ENCODE assay signal across 31 mouse cellular contexts in genomic region chr10:13425198-13425597, GRCm38 (mm10). TPM values are rescaled to one million over a fixed set of nuclear protein-coding genes. Genes with fewer than 3 reads are reported as not detected.
DNase-seq lines count a peak whose midpoint lies in the region; ATAC-seq and TF ChIP-seq lines count a peak whose summit lies in the region.
"Had no signal": no experiment of that assay in that cellular context is flagged by ENCODE, and none has a peak within 500 bp of the region (broad histone marks: within the 10 kb centered on the region; RNA-seq: fewer than 3 reads in every experiment).

No protein-coding gene starts in this region.

- TF ChIP-seq CTCF in testis, adult 2 months (IDR thresholded peaks at IDR 0.05; ENCODE audit: control insufficient read depth, insufficient read depth, insufficient replicate concordance, low read depth, low read length): no peak
- no peak for TF ChIP-seq CTCF in stomach, postnatal 0 days (IDR thresholded peaks at IDR 0.05; ENCODE audit: low read depth)

- intact Hi-C loops in heart, postnatal 25 days (cut with DNase I): no loop called here
- intact Hi-C loops in gastrocnemius, postnatal 14 days (cut with DNase I; ENCODE audit: low total_unique reads): no loop called here

- no peak for TF ChIP-seq POLR2A in testis, adult 2 months (IDR thresholded peaks at IDR 0.05; ENCODE audit: control insufficient read depth, low read depth, low read length)

- no peaks in the 10 kb centered on the region for H3K36me3 ChIP-seq in testis, adult 2 months (ENCODE audit: control insufficient read depth, insufficient read depth, low read length)
- no peaks in the 10 kb centered on the region for H3K36me3 ChIP-seq in stomach, postnatal 0 days (ENCODE audit: control insufficient read depth, insufficient read depth, low read length)
- H3K36me3 ChIP-seq in midbrain, embryonic 10.5 days: no peaks in the 10 kb centered on the region
- H3K36me3 ChIP-seq: embryonic facial prominence, embryonic 12.5 days; G1E; hindbrain, embryonic 15.5 days; intestine, embryonic 15.5 days; limb, embryonic 13.5 days; liver, embryonic 15.5 days; lung, embryonic 15.5 days; neural tube, embryonic 13.5 days had no signal

- no peaks in the 10 kb centered on the region for H3K27me3 ChIP-seq in testis, adult 2 months (ENCODE audit: control insufficient read depth, insufficient read depth, low read length)
- H3K27me3 ChIP-seq in stomach, postnatal 0 days (ENCODE audit: control insufficient read depth, insufficient read depth, low read length): no peaks in the 10 kb centered on the region
- no peaks in the 10 kb centered on the region for H3K27me3 ChIP-seq in midbrain, embryonic 10.5 days (ENCODE audit: low read depth, poor library complexity, severe bottlenecking)
- H3K27me3 ChIP-seq: CH12.LX; embryonic facial prominence, embryonic 12.5 days; forebrain, embryonic 13.5 days; hindbrain, embryonic 15.5 days; intestine, embryonic 15.5 days; limb, embryonic 13.5 days; liver, embryonic 15.5 days; lung, embryonic 15.5 days; neural tube, embryonic 13.5 days had no signal

- no peak overlapping the region for H3K27ac ChIP-seq in testis, adult 2 months (ENCODE audit: control insufficient read depth, insufficient read depth, low read depth, low read length)
- peak overlapping the region; percentile 25 for H3K27ac ChIP-seq in stomach, postnatal 0 days (replicated peaks)
- H3K27ac ChIP-seq in midbrain, embryonic 10.5 days (replicated peaks): no peak overlapping the region; the same call in 1 of the 2 replicates
- H3K27ac ChIP-seq: embryonic facial prominence, embryonic 12.5 days; forebrain, embryonic 13.5 days; heart, adult 2 months; hindbrain, embryonic 15.5 days; intestine, embryonic 15.5 days; limb, embryonic 13.5 days; liver, embryonic 15.5 days; lung, embryonic 15.5 days; macrophage; neural tube, embryonic 13.5 days had no signal

- ATAC-seq in stomach, postnatal 0 days (ENCODE audit: low FRiP score, low TSS enrichment): no peak
- ATAC-seq: forebrain, embryonic 13.5 days; intestine, embryonic 15.5 days; midbrain, embryonic 16.5 days; Patski had no signal

- no peak overlapping the region for H3K9ac ChIP-seq in stomach, postnatal 0 days (ENCODE audit: low read length)
- H3K9ac ChIP-seq: embryonic facial prominence, embryonic 12.5 days; forebrain, embryonic 13.5 days; hindbrain, embryonic 15.5 days; intestine, embryonic 15.5 days; limb, embryonic 13.5 days; liver, embryonic 15.5 days; lung, embryonic 15.5 days; neural tube, embryonic 13.5 days had no signal

- no peaks in the 10 kb centered on the region for H3K9me3 ChIP-seq in stomach, postnatal 0 days (ENCODE audit: control insufficient read depth, low read length)
- no peaks in the 10 kb centered on the region for H3K9me3 ChIP-seq in midbrain, embryonic 10.5 days (replicated peaks)
- H3K9me3 ChIP-seq: embryonic facial prominence, embryonic 12.5 days; forebrain, embryonic 13.5 days; G1E; hindbrain, embryonic 15.5 days; intestine, embryonic 15.5 days; limb, embryonic 13.5 days; liver, embryonic 15.5 days; lung, embryonic 15.5 days; neural tube, embryonic 13.5 days had no signal

- TF ChIP-seq EP300 in stomach, postnatal 0 days (optimal IDR thresholded peaks at IDR 0.05): no peak

- peak overlapping the region; percentile 18 for H3K4me3 ChIP-seq in testis, adult 2 months (ENCODE audit: control insufficient read depth, low read depth, low read length)
- H3K4me3 ChIP-seq in stomach, postnatal 0 days (ENCODE audit: low read depth, low read length): no peak overlapping the region
- H3K4me3 ChIP-seq in midbrain, embryonic 10.5 days: no peak overlapping the region
- H3K4me3 ChIP-seq: embryonic facial prominence, embryonic 12.5 days; erythroblast, embryonic 14.5 days; forebrain, embryonic 13.5 days; heart, adult 2 months; hindbrain, embryonic 15.5 days; intestine, embryonic 15.5 days; limb, embryonic 13.5 days; liver, embryonic 15.5 days; lung, embryonic 15.5 days; myocyte; neural tube, embryonic 13.5 days had no signal

- WGBS in stomach, postnatal 0 days: 71% methylated on average over 9 of the region's 9 CpGs
- WGBS in midbrain, embryonic 10.5 days: 88% methylated on average over 9 of the region's 9 CpGs

- peaks cover 2% of the 10 kb centered on the region; the same call in 1 of the 2 replicates for H3K4me1 ChIP-seq in testis, adult 2 months (ENCODE audit: control insufficient read depth, insufficient read depth, low read length)
- no peaks in the 10 kb centered on the region for H3K4me1 ChIP-seq in stomach, postnatal 0 days (replicated peaks; ENCODE audit: control insufficient read depth, insufficient read depth)
- peaks cover 13% of the 10 kb centered on the region for H3K4me1 ChIP-seq in midbrain, embryonic 10.5 days
- H3K4me1 ChIP-seq: embryonic facial prominence, embryonic 12.5 days; intestine, embryonic 15.5 days; liver, embryonic 15.5 days had no signal

- no peak overlapping the region for H3K4me2 ChIP-seq in stomach, postnatal 0 days (replicated peaks; ENCODE audit: low read depth)
- H3K4me2 ChIP-seq: embryonic facial prominence, embryonic 12.5 days; forebrain, embryonic 13.5 days; hindbrain, embryonic 15.5 days; intestine, embryonic 15.5 days; limb, embryonic 13.5 days; liver, embryonic 15.5 days; lung, embryonic 15.5 days; neural tube, embryonic 13.5 days had no signal

- DNase-seq in heart, adult 11 months: peak; percentile 82
- no peak for DNase-seq in heart, postnatal 25 days (ENCODE audit: low spot score)
- DNase-seq in testis, postnatal 14 days (ENCODE audit: low spot score): no peak
- peak; percentile 71 for DNase-seq in gastrocnemius, postnatal 14 days
- no peak for DNase-seq in stomach, postnatal 0 days (ENCODE audit: low spot score)
- DNase-seq in embryo, embryonic 10.5 days (ENCODE audit: low spot score): no peak
- no peak for DNase-seq in midbrain, embryonic 10.5 days (ENCODE audit: low spot score)
- DNase-seq: adrenal gland, adult 2 months; B cell, adult 2 months; cerebellum, adult 2 months; heart, adult 2 months; heart, postnatal 4 days; kidney, adult 8-10 months; kidney, postnatal 10 days; retina, postnatal 1 day had no signal

RNA-seq across cellular contexts. Expression of gene Phactr2, which starts 49.0 kb away (rescaled TPM):
- total RNA-seq in heart, postnatal 25 days (2021): 10 to 100 TPM; 45.0 to 51.5 TPM
- 3.2 and 3.5 TPM in 2 replicates for polyA plus RNA-seq in testis, adult 2 months (2012; rRNA removed)
- 10 to 100 TPM; 21.3 to 25.7 TPM for total RNA-seq in gastrocnemius, postnatal 14 days (2021)
- polyA plus RNA-seq in stomach, postnatal 0 days (2015; fragmentation: Nextera tagmentation; extraction: Ambion mirVana): 16.8 and 19.6 TPM in 2 replicates
- polyA plus RNA-seq in midbrain, embryonic 10.5 days (2016; fragmentation: Nextera tagmentation; extraction: Ambion mirVana): 10.3 and 10.8 TPM in 2 replicates
- polyA plus RNA-seq: G1E, myocyte had no signal

Comparison
In these comparisons a context has a peak if more than half of its experiments do, and no peak if none do; other contexts are left out.
1. DNase-seq: peak in heart, adult 11 months (single experiment) and gastrocnemius, postnatal 14 days (single experiment); none in heart, postnatal 25 days (single experiment), testis, postnatal 14 days (single experiment), stomach, postnatal 0 days (single experiment), embryo, embryonic 10.5 days (single experiment) and midbrain, embryonic 10.5 days (single experiment).